Mouse (Mus musculus) heart, adult 2 months (tissue): ENCODE data around the gene Rhno1.

Experiments used
- CTCF ChIP-seq: fragments of 200-600 bp; IDR thresholded peaks from 2 replicates; pipeline ENCODE4 v1.8.1; 2022; ENCODE audit warnings: antibody characterized with exemption, mild to moderate bottlenecking, moderate library complexity
- POLR2A ChIP-seq: fragments of 200-500 bp; IDR thresholded peaks from 2 replicates; pipeline ENCODE4 v1.6.1; 2011; ENCODE audit warnings: mild to moderate bottlenecking, low read depth, low read length, control low read depth; ENCODE audit not compliant: insufficient read depth

DNA sequence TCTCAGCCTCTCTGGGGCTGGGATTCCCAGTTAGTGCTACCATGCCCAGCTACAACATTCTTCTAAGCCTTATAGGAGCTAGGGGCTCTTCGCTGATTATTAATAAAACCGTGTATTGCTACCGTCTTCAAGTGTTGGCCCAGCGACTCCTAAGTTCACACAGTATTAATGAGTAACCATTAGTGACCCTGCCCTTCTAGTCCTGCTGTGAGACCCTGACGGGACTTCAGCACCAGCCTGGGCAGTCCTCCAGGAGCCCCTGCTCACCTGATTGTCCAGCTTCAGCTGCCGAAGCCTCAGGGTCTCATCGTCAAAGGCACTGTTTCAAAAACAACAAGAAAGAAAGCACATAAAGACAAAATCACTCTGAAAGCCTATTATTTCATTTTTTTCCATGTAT, 25.2 kb downstream of the Rhno1 start:
- TF ChIP-seq POLR2A = no peak
- TF ChIP-seq CTCF = no peak
